Mouse (Mus musculus): ENCODE data around the gene Arhgap22. TPM values are rescaled to one million over a fixed set of nuclear protein-coding genes. Genes with fewer than 3 reads are reported as not detected.

Arhgap22 gene
- polyA plus RNA-seq, 1 experiment = 8.4 TPM

- H3K27me3 ChIP-seq (ENCODE audit: control insufficient read depth, insufficient read depth, low read length) = no peaks in the 10 kb centered on the region
- TF ChIP-seq CTCF (IDR thresholded peaks at IDR 0.05; ENCODE audit: borderline replicate concordance, insufficient read depth, low read depth, low read length) (no peak), POLR2A (IDR thresholded peaks at IDR 0.05; ENCODE audit: borderline replicate concordance, insufficient read depth, low read length) (no peak)
- H3K27ac ChIP-seq (ENCODE audit: insufficient read depth, low read length) = no peak overlapping the region
- H3K4me3 ChIP-seq (replicated peaks; ENCODE audit: insufficient read depth, low read depth, low read length) = no peak overlapping the region
- peaks cover 9% of the 10 kb centered on the region for H3K4me1 ChIP-seq (ENCODE audit: control insufficient read depth, insufficient read depth, low read length)
- 95% methylated on average over 2 of the region's 2 CpGs for WGBS
- DNase-seq = no peak
These were observed 150.2 kb downstream of the Arhgap22 start for GRCm38 (mm10) chr14:33364061-33364460.

GRCm38 (mm10) chr14:33366891-33367777, 153.3 kb downstream of the Arhgap22 start:
- DNase-seq = peak in 1 of 2 experiments; percentile 19
- WGBS = 39% methylated on average over 30 of the region's 30 CpGs
- Histone ChIP-seq H3K4me1 (ENCODE audit: control insufficient read depth, insufficient read depth, low read length) (peaks cover 16% of the 10 kb centered on the region), H3K27ac (ENCODE audit: insufficient read depth, low read length) (no peak overlapping the region), H3K4me3 (replicated peaks; ENCODE audit: insufficient read depth, low read depth, low read length) (no peak overlapping the region), H3K27me3 (ENCODE audit: control insufficient read depth, insufficient read depth, low read length) (no peaks in the 10 kb centered on the region)
- TF ChIP-seq CTCF (IDR thresholded peaks at IDR 0.05; ENCODE audit: borderline replicate concordance, insufficient read depth, low read depth, low read length) = no peak
- TF ChIP-seq POLR2A (IDR thresholded peaks at IDR 0.05; ENCODE audit: borderline replicate concordance, insufficient read depth, low read length) = no peak

GRCm38 (mm10) chr14:33369375-33369774, 155.5 kb downstream of the Arhgap22 start:
- peak overlapping the region; percentile 15 for H3K4me3 ChIP-seq (replicated peaks; ENCODE audit: insufficient read depth, low read depth, low read length)
- H3K27me3 ChIP-seq (ENCODE audit: control insufficient read depth, insufficient read depth, low read length) = no peaks in the 10 kb centered on the region
- no peak overlapping the region for H3K27ac ChIP-seq (ENCODE audit: insufficient read depth, low read length)
- 20% methylated on average over 12 of the region's 12 CpGs for WGBS
- TF ChIP-seq POLR2A (IDR thresholded peaks at IDR 0.05; ENCODE audit: borderline replicate concordance, insufficient read depth, low read length) (no peak), CTCF (IDR thresholded peaks at IDR 0.05; ENCODE audit: borderline replicate concordance, insufficient read depth, low read depth, low read length) (no peak)
- DNase-seq = peak; percentile 56 to 60
- peaks cover 16% of the 10 kb centered on the region for H3K4me1 ChIP-seq (ENCODE audit: control insufficient read depth, insufficient read depth, low read length)

- 34% methylated on average over 7 of the region's 7 CpGs for WGBS
- no peaks in the 10 kb centered on the region for H3K27me3 ChIP-seq (ENCODE audit: control insufficient read depth, insufficient read depth, low read length)
- DNase-seq = no peak
- no peak overlapping the region for H3K4me3 ChIP-seq (replicated peaks; ENCODE audit: insufficient read depth, low read depth, low read length)
- no peak overlapping the region for H3K27ac ChIP-seq (ENCODE audit: insufficient read depth, low read length)
- TF ChIP-seq POLR2A (IDR thresholded peaks at IDR 0.05; ENCODE audit: borderline replicate concordance, insufficient read depth, low read length) = no peak
- TF ChIP-seq CTCF (IDR thresholded peaks at IDR 0.05; ENCODE audit: borderline replicate concordance, insufficient read depth, low read depth, low read length) = no peak
- peaks cover 16% of the 10 kb centered on the region for H3K4me1 ChIP-seq (ENCODE audit: control insufficient read depth, insufficient read depth, low read length)
These were observed 156.2 kb downstream of the Arhgap22 start for GRCm38 (mm10) chr14:33370056-33370455.

GRCm38 (mm10) chr14:33371248-33371647, 157.4 kb downstream of the Arhgap22 start:
- peak; percentile 77 for TF ChIP-seq CTCF (IDR thresholded peaks at IDR 0.05; ENCODE audit: borderline replicate concordance, insufficient read depth, low read depth, low read length)
- TF ChIP-seq POLR2A (IDR thresholded peaks at IDR 0.05; ENCODE audit: borderline replicate concordance, insufficient read depth, low read length) = no peak

GRCm38 (mm10) chr14:33373271-33373670, 159.4 kb downstream of the Arhgap22 start:
- Histone ChIP-seq H3K4me1 (ENCODE audit: control insufficient read depth, insufficient read depth, low read length) (peaks cover 13% of the 10 kb centered on the region), H3K27me3 (ENCODE audit: control insufficient read depth, insufficient read depth, low read length) (no peaks in the 10 kb centered on the region), H3K27ac (ENCODE audit: insufficient read depth, low read length) (no peak overlapping the region), H3K4me3 (replicated peaks; ENCODE audit: insufficient read depth, low read depth, low read length) (no peak overlapping the region)
- DNase-seq = no peak
- 47% methylated on average over 1 of the region's 1 CpGs for WGBS
- TF ChIP-seq CTCF (IDR thresholded peaks at IDR 0.05; ENCODE audit: borderline replicate concordance, insufficient read depth, low read depth, low read length) (no peak), POLR2A (IDR thresholded peaks at IDR 0.05; ENCODE audit: borderline replicate concordance, insufficient read depth, low read length) (no peak)

More at GRCm38 (mm10) chr14:33371248-33371647, 157.4 kb downstream of the Arhgap22 start:
- WGBS = 8% methylated on average over 3 of the region's 3 CpGs
- Histone ChIP-seq H3K27me3 (ENCODE audit: control insufficient read depth, insufficient read depth, low read length) (no peaks in the 10 kb centered on the region), H3K27ac (ENCODE audit: insufficient read depth, low read length) (no peak overlapping the region), H3K4me3 (replicated peaks; ENCODE audit: insufficient read depth, low read depth, low read length) (no peak overlapping the region), H3K4me1 (ENCODE audit: control insufficient read depth, insufficient read depth, low read length) (peaks cover 16% of the 10 kb centered on the region)
- peak; percentile 68 to 70 for DNase-seq

- DNase-seq = no peak
- 86% methylated on average over 1 of the region's 1 CpGs for WGBS
- Histone ChIP-seq H3K27me3 (ENCODE audit: control insufficient read depth, insufficient read depth, low read length) (no peaks in the 10 kb centered on the region), H3K27ac (ENCODE audit: insufficient read depth, low read length) (no peak overlapping the region), H3K4me1 (ENCODE audit: control insufficient read depth, insufficient read depth, low read length) (peaks cover 7% of the 10 kb centered on the region), H3K4me3 (replicated peaks; ENCODE audit: insufficient read depth, low read depth, low read length) (no peak overlapping the region)
- TF ChIP-seq CTCF (IDR thresholded peaks at IDR 0.05; ENCODE audit: borderline replicate concordance, insufficient read depth, low read depth, low read length) (no peak), POLR2A (IDR thresholded peaks at IDR 0.05; ENCODE audit: borderline replicate concordance, insufficient read depth, low read length) (no peak)
These were observed 160.3 kb downstream of the Arhgap22 start for GRCm38 (mm10) chr14:33374089-33374488.

- no peaks in the 10 kb centered on the region for H3K27me3 ChIP-seq (ENCODE audit: control insufficient read depth, insufficient read depth, low read length)
- no peak for DNase-seq
- no peak overlapping the region for H3K4me3 ChIP-seq (replicated peaks; ENCODE audit: insufficient read depth, low read depth, low read length)
- 47% methylated on average over 3 of the region's 3 CpGs for WGBS
- H3K4me1 ChIP-seq (ENCODE audit: control insufficient read depth, insufficient read depth, low read length) = peaks cover 2% of the 10 kb centered on the region; the same call in 1 of the 2 replicates
- TF ChIP-seq POLR2A (IDR thresholded peaks at IDR 0.05; ENCODE audit: borderline replicate concordance, insufficient read depth, low read length) (no peak), CTCF (IDR thresholded peaks at IDR 0.05; ENCODE audit: borderline replicate concordance, insufficient read depth, low read depth, low read length) (no peak)
- no peak overlapping the region for H3K27ac ChIP-seq (ENCODE audit: insufficient read depth, low read length)
These were observed 163.4 kb downstream of the Arhgap22 start for GRCm38 (mm10) chr14:33377211-33377610.

Data from cerebellum, adult 2 months (tissue).